Mouse (Mus musculus): ENCODE data around the gene Ankrd44. TPM values are rescaled to one million over a fixed set of nuclear protein-coding genes. Genes with fewer than 3 reads are reported as not detected.

The Ankrd44 gene
- polyA plus RNA-seq, 1 experiment: 0.55 TPM

DNA sequence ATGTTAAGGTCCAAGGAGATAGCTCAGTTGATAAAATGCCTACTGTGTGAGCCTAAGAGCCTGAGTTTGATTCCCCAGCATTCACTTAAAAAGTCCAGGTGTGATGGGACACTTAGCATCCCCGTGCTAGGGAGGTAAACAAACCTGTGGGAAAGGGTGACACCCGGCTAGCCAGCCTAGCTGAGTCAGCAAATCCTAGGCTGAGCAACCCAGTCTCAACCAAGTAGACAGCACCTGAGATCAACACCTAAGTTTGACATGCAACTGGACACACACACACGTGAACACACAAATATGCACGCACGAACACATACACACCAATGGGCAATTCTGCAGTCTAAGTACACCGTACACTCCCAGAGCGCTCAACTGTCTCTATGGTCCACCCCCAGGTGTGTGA, 69.7 kb downstream of the Ankrd44 start:
- no peaks in the 10 kb centered on the region for H3K27me3 ChIP-seq (replicated peaks)
- no peaks in the 10 kb centered on the region for H3K36me3 ChIP-seq (replicated peaks; ENCODE audit: low read length)
- peaks cover 11% of the 10 kb centered on the region; the same call in 1 of the 2 replicates for H3K4me1 ChIP-seq
- no peak overlapping the region for H3K4me3 ChIP-seq (replicated peaks)
- TF ChIP-seq GATA1 (IDR thresholded peaks at IDR 0.05; ENCODE audit: borderline replicate concordance, low read length) (no peak), FLI1 (IDR thresholded peaks at IDR 0.05; ENCODE audit: low read length) (no peak)
- no peaks in the 10 kb centered on the region for H3K9me3 ChIP-seq

GRCm38 (mm10) chr1:54855970-54856369, 70.2 kb downstream of the Ankrd44 start:
- TF ChIP-seq GATA1 (IDR thresholded peaks at IDR 0.05; ENCODE audit: borderline replicate concordance, low read length): no peak
- no peak for TF ChIP-seq FLI1 (IDR thresholded peaks at IDR 0.05; ENCODE audit: low read length)
- H3K27me3 ChIP-seq (replicated peaks): no peaks in the 10 kb centered on the region
- no peaks in the 10 kb centered on the region for H3K36me3 ChIP-seq (replicated peaks; ENCODE audit: low read length)
- peaks cover 11% of the 10 kb centered on the region; the same call in 1 of the 2 replicates for H3K4me1 ChIP-seq
- no peaks in the 10 kb centered on the region for H3K9me3 ChIP-seq
- H3K4me3 ChIP-seq (replicated peaks): no peak overlapping the region

GRCm38 (mm10) chr1:54854388-54854787, 71.8 kb downstream of the Ankrd44 start:
- Histone ChIP-seq H3K4me3 (replicated peaks) (no peak overlapping the region), H3K36me3 (replicated peaks; ENCODE audit: low read length) (no peaks in the 10 kb centered on the region), H3K27me3 (replicated peaks) (no peaks in the 10 kb centered on the region), H3K9me3 (no peaks in the 10 kb centered on the region), H3K4me1 (peaks cover 11% of the 10 kb centered on the region; the same call in 1 of the 2 replicates)
- no peak for TF ChIP-seq GATA1 (IDR thresholded peaks at IDR 0.05; ENCODE audit: borderline replicate concordance, low read length)
- no peak for TF ChIP-seq FLI1 (IDR thresholded peaks at IDR 0.05; ENCODE audit: low read length)

- Histone ChIP-seq H3K4me3 (replicated peaks) (no peak overlapping the region), H3K36me3 (replicated peaks; ENCODE audit: low read length) (no peaks in the 10 kb centered on the region), H3K27me3 (replicated peaks) (no peaks in the 10 kb centered on the region), H3K9me3 (no peaks in the 10 kb centered on the region), H3K4me1 (peaks cover 5% of the 10 kb centered on the region; the same call in 1 of the 2 replicates)
- TF ChIP-seq FLI1 (IDR thresholded peaks at IDR 0.05; ENCODE audit: low read length) (no peak), GATA1 (IDR thresholded peaks at IDR 0.05; ENCODE audit: borderline replicate concordance, low read length) (no peak)
Measured at GRCm38 (mm10) chr1:54853311-54854000, 72.7 kb downstream of the Ankrd44 start.

GRCm38 (mm10) chr1:54851610-54852009, 74.6 kb downstream of the Ankrd44 start:
- no peaks in the 10 kb centered on the region for H3K27me3 ChIP-seq (replicated peaks)
- TF ChIP-seq GATA1 (IDR thresholded peaks at IDR 0.05; ENCODE audit: borderline replicate concordance, low read length) (no peak), FLI1 (IDR thresholded peaks at IDR 0.05; ENCODE audit: low read length) (no peak)
- no peak overlapping the region for H3K4me3 ChIP-seq (replicated peaks)
- no peaks in the 10 kb centered on the region for H3K36me3 ChIP-seq (replicated peaks; ENCODE audit: low read length)
- no peaks in the 10 kb centered on the region for H3K9me3 ChIP-seq
- H3K4me1 ChIP-seq: peaks cover 5% of the 10 kb centered on the region

DNA sequence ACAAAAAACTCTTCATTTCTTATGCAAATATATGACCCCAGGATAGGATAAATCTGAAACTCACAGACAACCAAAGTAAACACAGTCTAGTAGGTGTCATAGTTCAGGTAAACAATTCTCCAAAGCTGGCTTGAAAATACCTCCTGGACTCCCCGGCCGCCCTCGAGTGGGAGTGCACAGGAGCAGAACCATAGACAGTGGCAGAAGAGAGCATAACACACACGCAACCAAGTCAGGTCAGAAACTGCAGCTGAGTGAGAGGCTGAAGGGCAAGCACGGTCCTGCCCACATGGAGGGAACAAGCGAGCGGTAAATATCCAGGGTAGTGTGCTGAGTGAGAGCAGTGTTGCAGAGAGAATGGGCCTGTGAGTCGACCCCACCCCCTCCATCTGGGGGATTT, 76.1 kb downstream of the Ankrd44 start:
- H3K36me3 ChIP-seq (replicated peaks; ENCODE audit: low read length): no peaks in the 10 kb centered on the region
- TF ChIP-seq GATA1 (IDR thresholded peaks at IDR 0.05; ENCODE audit: borderline replicate concordance, low read length) (no peak), FLI1 (IDR thresholded peaks at IDR 0.05; ENCODE audit: low read length) (no peak)
- no peak overlapping the region for H3K4me3 ChIP-seq (replicated peaks)
- H3K27me3 ChIP-seq (replicated peaks): no peaks in the 10 kb centered on the region
- peaks cover 14% of the 10 kb centered on the region for H3K4me1 ChIP-seq
- H3K9me3 ChIP-seq: no peaks in the 10 kb centered on the region

- Histone ChIP-seq H3K4me1 (peaks cover 20% of the 10 kb centered on the region), H3K36me3 (replicated peaks; ENCODE audit: low read length) (no peaks in the 10 kb centered on the region), H3K9me3 (no peaks in the 10 kb centered on the region), H3K4me3 (replicated peaks) (no peak overlapping the region), H3K27me3 (replicated peaks) (no peaks in the 10 kb centered on the region)
- TF ChIP-seq GATA1 (IDR thresholded peaks at IDR 0.05; ENCODE audit: borderline replicate concordance, low read length): no peak
- TF ChIP-seq FLI1 (IDR thresholded peaks at IDR 0.05; ENCODE audit: low read length): no peak
Measured at GRCm38 (mm10) chr1:54847238-54847637, 78.9 kb downstream of the Ankrd44 start.

DNA sequence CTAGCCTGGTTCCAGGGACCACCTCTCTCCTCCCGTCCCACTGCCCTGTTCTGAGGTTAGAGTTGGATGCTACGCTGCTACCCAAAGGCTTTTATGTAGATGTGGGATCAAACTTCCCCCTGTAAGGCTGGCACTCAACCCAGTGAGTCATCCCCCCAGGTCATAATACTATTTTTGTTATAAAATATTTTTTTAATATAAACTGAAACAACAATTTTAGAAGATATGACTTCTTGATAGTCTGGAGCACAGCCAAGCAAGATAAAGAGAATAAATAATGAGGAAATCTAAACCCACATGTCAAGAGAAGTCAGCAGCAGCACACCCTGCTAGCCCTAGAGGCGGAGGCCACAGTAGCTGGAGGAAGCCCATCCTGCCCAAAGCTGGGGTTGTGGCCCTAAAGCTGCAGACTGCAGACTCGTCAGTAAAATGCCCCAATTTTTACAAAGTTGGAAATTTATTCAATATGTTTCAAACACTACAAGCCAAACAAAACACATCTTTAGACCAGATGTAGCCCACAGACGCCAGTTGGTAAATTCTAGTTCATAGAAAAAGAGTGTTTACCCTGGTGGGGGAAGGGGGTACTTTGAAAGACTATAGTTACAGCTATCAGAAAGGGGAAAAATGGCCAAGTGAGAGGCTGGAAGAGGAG, 79.7 kb downstream of the Ankrd44 start:
- Histone ChIP-seq H3K36me3 (replicated peaks; ENCODE audit: low read length) (no peaks in the 10 kb centered on the region), H3K4me3 (replicated peaks) (no peak overlapping the region), H3K9me3 (no peaks in the 10 kb centered on the region), H3K4me1 (peaks cover 25% of the 10 kb centered on the region), H3K27me3 (replicated peaks) (peaks cover 4% of the 10 kb centered on the region)
- no peak for TF ChIP-seq FLI1 (IDR thresholded peaks at IDR 0.05; ENCODE audit: low read length)

DNA sequence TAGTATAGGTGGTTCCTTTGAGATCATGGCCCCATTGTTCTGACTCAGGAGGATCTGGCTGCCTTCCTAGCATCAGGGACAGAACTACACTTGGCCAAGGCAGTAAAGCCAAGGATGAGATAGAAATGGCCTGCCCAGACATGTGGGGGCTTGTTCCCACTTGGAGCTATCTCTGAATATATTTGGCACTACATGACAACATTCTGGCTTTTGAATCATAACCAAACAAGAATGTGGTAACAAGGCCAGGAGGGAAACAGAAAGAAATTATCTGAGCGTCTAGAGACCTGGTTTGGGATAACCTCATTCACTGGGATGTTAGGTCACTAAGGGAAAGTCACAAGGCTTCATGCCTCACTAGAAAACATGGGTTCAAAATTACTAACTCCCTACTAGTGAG, 81.8 kb downstream of the Ankrd44 start:
- H3K4me3 ChIP-seq (replicated peaks): no peak overlapping the region
- no peak for TF ChIP-seq FLI1 (IDR thresholded peaks at IDR 0.05; ENCODE audit: low read length)
- no peak for TF ChIP-seq GATA1 (IDR thresholded peaks at IDR 0.05; ENCODE audit: borderline replicate concordance, low read length)
- H3K4me1 ChIP-seq: peaks cover 44% of the 10 kb centered on the region

GRCm38 (mm10) chr1:54842765-54843461, 83.3 kb downstream of the Ankrd44 start:
- Histone ChIP-seq H3K4me1 (peaks cover 44% of the 10 kb centered on the region), H3K27me3 (replicated peaks) (peaks cover 4% of the 10 kb centered on the region), H3K4me3 (replicated peaks) (no peak overlapping the region), H3K9me3 (no peaks in the 10 kb centered on the region), H3K36me3 (replicated peaks; ENCODE audit: low read length) (no peaks in the 10 kb centered on the region)
- TF ChIP-seq GATA1 (IDR thresholded peaks at IDR 0.05; ENCODE audit: borderline replicate concordance, low read length) (no peak), FLI1 (IDR thresholded peaks at IDR 0.05; ENCODE audit: low read length) (no peak)

More for the DNA sequence above, 81.8 kb downstream of the Ankrd44 start:
- H3K9me3 ChIP-seq: no peaks in the 10 kb centered on the region
- H3K36me3 ChIP-seq (replicated peaks; ENCODE audit: low read length): no peaks in the 10 kb centered on the region
- peaks cover 4% of the 10 kb centered on the region for H3K27me3 ChIP-seq (replicated peaks)

All from megakaryocyte, embryonic 14.5 days (primary cell).